Mouse (Mus musculus) midbrain, embryonic 15.5 days (tissue): ENCODE measurements around the gene Hemgn. TPM values are rescaled to one million over a fixed set of nuclear protein-coding genes. Genes with fewer than 3 reads are reported as not detected.

Source experiments
- ATAC-seq: fragments of 200-750 bp; cut with Nextera tagmentation; replicated peaks from 2 replicates; pipeline ENCODE4 v1.8.0; 2017; ENCODE audit warnings: moderate TSS enrichment
- H3K27ac ChIP-seq: fragments of 300-500 bp; sonication (generic); 2 replicates; pipeline ENCODE4 v1.5.1; 2015; ENCODE audit warnings: mild to moderate bottlenecking, inconsistent platforms
- H3K27me3 ChIP-seq: fragments of 300-500 bp; sonication (generic); replicated peaks from 2 replicates; pipeline ENCODE4 v1.6.1; 2015; ENCODE audit warnings: inconsistent platforms
- H3K36me3 ChIP-seq: fragments of 300-500 bp; sonication (generic); replicated peaks from 2 replicates; pipeline ENCODE4 v1.6.1; 2015; ENCODE audit warnings: inconsistent platforms
- H3K4me1 ChIP-seq: fragments of 300-500 bp; sonication (generic); 2 replicates; pipeline ENCODE4 v1.6.1; 2015; ENCODE audit warnings: inconsistent platforms
- H3K4me2 ChIP-seq: fragments of 300-500 bp; sonication (generic); 2 replicates; pipeline ENCODE4 v1.6.1; 2015; ENCODE audit warnings: inconsistent platforms, mild to moderate bottlenecking, moderate library complexity
- H3K4me3 ChIP-seq: fragments of 300-500 bp; sonication (generic); 2 replicates; pipeline ENCODE4 v1.5.1; 2015; ENCODE audit warnings: mild to moderate bottlenecking, inconsistent platforms
- H3K9ac ChIP-seq: fragments of 300-500 bp; sonication (generic); 2 replicates; pipeline ENCODE4 v1.6.1; 2015; ENCODE audit warnings: mild to moderate bottlenecking, inconsistent platforms
- H3K9me3 ChIP-seq: fragments of 300-500 bp; sonication (generic); 2 replicates; pipeline ENCODE4 v1.6.1; 2016; ENCODE audit warnings: inconsistent platforms
- WGBS: fragments of 180-500 bp; shearing (Covaris S2); methylation state at CpG from one replicate; pipeline ENCODE4 v1.1.7; 2015; ENCODE audit warnings: mixed read lengths; 5-methylcytosine and 5-hydroxymethylcytosine counted together
- polyA plus RNA-seq: library from polyadenylated mRNA; unstranded; fragments of >200 nt; fragmentation: Nextera tagmentation; extraction: Ambion mirVana; gene quantifications from 2 replicates; pipeline ENCODE4 v1.2.1, GENCODE M21; 2015

The Hemgn gene
- polyA plus RNA-seq, 1 experiment from 2014 or later = 0.14 TPM

DNA sequence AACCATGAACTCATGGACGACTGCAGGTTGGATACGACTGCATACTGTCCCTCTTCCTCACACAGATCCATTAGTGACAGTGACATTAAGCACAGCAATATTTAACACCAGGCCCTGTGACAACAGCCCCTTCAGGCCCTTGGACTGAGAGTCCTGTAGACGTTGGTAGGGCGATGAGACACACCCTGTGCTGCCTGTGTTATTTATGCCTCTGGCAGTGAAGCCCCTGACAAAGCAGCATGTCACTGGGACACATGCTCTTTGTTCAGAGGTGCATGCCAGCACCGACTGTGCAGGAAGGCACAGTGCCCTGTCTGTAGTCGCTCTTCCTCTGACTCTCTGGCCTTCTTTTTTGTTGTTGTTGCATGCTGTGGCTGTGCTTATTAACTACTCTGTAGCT is 35.6 kb upstream of the Hemgn start:
- Histone ChIP-seq H3K4me3 (no peak overlapping the region), H3K27ac (no peak overlapping the region), H3K4me2 (no peak overlapping the region), H3K36me3 (no peaks in the 10 kb centered on the region), H3K4me1 (peaks cover 24% of the 10 kb centered on the region), H3K9me3 (no peaks in the 10 kb centered on the region), H3K9ac (no peak overlapping the region), H3K27me3 (no peaks in the 10 kb centered on the region)
- WGBS = 49% methylated on average over 6 of the region's 6 CpGs
- no peak for ATAC-seq

DNA sequence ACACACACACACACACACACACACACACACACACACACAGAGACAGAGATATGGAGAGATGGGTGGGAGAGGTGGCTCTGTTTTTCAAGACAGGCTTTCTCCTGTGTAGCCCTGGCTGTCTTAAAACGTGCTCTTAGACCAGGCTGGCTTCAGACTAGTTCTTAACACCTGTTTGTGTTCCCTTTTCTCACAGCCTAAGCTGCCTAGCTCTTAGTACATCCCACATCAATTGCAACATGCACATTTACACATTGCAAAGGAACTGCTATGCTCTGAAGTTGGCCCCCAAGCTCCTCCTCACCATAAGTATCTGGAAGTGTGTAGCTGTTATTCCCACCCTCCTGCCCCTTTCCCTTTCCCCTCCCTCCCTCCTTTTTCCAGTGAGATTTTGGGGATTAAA is 34.2 kb upstream of the Hemgn start:
- no peak overlapping the region for H3K4me3 ChIP-seq
- H3K27me3 ChIP-seq = no peaks in the 10 kb centered on the region
- no peak for ATAC-seq
- H3K9me3 ChIP-seq = no peaks in the 10 kb centered on the region
- no peak overlapping the region for H3K4me2 ChIP-seq
- WGBS = 55% methylated on average over 1 of the region's 1 CpGs
- peaks cover 10% of the 10 kb centered on the region for H3K4me1 ChIP-seq
- no peak overlapping the region for H3K9ac ChIP-seq
- no peaks in the 10 kb centered on the region for H3K36me3 ChIP-seq
- no peak overlapping the region for H3K27ac ChIP-seq

DNA sequence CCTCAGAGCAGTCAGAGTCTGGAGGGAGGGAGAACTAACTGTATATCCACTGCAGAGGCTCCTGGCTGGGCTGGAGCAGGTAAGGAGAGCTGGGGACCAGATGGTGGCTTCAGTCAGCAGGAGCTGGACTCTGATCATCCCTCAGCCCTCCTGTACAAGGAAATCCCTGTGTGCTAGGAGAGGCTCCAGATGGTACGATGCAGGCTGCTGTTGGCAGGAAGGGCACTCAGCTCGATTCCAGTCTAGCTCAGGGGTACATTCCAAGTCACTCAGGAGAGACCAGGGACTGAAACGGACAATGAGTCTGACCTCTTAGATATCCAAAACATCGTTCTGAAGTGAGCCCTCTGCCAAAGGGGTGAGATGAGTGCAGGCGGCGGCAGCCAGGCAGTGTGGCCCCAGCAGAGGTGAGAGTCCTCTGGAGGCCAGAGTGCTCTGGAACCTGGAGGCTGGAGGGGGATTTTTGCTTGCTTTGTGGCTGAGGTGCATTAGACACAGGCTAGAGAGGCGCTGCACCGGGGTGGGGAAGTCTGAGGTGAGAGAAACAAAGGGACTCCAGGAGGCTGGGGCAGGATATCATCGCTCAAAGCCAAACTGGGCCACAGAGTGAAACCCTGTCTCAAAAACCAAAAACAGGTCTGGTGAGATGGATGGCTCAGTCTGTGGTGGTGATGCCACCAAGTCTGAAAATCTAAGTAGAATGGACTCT is 32.1 kb upstream of the Hemgn start:
- H3K9me3 ChIP-seq = no peaks in the 10 kb centered on the region
- WGBS = 43% methylated on average over 9 of the region's 9 CpGs
- no peak overlapping the region for H3K27ac ChIP-seq
- H3K4me1 ChIP-seq = peaks cover 5% of the 10 kb centered on the region
- H3K4me2 ChIP-seq = no peak overlapping the region
- H3K36me3 ChIP-seq = no peaks in the 10 kb centered on the region
- ATAC-seq = no peak
- no peak overlapping the region for H3K9ac ChIP-seq
- no peaks in the 10 kb centered on the region for H3K27me3 ChIP-seq
- no peak overlapping the region for H3K4me3 ChIP-seq

DNA sequence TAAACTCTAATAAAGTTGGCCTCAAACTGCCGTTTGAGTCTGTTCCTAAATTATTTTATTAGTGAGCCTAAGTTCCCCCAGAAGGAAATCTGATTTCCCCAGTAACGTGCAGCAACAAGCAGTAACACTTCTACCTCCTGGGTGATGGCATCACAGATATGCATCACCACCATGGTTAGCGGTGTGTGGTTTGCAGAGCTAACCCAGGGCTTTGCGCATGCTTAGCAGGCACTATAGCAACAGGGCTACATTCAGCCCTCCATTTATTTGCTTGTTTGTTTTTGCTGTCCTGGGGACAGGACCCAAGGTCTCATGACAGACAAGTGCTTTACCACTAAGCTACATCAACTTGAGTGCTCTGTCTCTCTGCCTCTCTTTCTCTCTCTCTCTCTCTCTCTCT is 29.2 kb upstream of the Hemgn start:
- H3K9ac ChIP-seq = no peak overlapping the region
- H3K9me3 ChIP-seq = no peaks in the 10 kb centered on the region
- no peak overlapping the region for H3K4me3 ChIP-seq
- H3K36me3 ChIP-seq = no peaks in the 10 kb centered on the region
- WGBS = 71% methylated on average over 4 of the region's 4 CpGs
- H3K4me1 ChIP-seq = no peaks in the 10 kb centered on the region
- ATAC-seq = no peak
- H3K27me3 ChIP-seq = no peaks in the 10 kb centered on the region
- no peak overlapping the region for H3K4me2 ChIP-seq
- no peak overlapping the region for H3K27ac ChIP-seq

DNA sequence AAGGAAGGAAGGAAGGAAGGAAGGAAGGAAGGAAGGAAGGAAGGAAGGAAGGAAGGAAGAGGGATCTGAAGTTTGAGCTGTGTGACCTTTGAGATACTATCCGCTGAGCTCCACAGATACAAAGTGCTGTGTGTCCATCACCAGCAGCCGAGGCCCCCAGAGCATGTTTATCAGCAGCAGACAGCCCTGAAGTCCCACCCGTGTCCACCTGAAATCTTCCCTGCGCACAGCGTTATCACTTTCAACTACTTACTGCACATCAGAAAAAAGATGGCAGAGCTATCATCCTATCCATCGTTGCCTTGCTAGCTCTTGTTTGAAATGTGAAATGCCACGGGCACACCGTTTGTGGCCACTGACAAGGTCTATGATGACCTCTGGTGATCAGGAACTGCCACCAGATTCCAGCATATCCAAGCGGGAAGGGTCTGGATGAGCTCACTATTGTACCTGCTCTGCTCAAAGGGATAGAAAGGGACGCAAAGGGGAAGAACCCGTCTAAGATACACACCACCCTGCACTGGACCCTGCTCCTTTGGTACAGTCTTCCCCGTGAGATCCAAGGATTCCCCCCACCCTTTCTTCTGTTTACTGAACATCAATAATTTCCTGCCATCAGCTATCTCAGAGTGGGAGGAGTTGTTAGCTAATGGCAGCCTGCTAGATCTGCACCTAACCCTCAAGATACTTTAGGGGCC is 19.2 kb upstream of the Hemgn start:
- ATAC-seq = no peak
- no peak overlapping the region for H3K27ac ChIP-seq

DNA sequence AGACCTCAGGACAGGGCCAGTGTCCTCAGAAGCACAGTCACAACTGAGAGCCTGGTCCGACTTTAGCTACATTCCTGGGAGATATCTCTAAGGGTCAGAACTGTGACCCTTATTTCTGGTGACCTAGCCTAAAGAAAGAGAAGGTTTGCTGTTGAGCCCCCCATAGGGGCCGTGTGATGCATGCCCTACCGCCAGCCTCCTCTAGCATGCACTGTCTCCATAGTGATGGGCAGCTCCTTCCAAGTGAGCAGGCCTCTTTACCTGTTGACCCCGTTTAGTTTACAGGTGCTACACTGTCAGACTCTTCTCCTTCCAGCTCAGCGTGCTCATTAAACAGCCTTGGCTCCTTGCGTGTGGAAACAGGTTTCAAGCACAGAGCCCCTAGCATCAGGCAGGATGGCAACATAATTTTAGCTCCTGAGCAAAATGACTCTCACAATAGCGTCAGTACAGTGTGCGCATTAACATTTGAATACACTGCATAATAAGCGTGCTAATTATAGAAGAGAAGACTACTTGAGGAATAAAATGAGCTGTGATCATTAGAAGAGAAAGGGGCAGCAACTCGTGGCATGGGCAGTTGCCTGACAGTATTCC is 15.7 kb upstream of the Hemgn start:
- no peaks in the 10 kb centered on the region for H3K36me3 ChIP-seq
- H3K27ac ChIP-seq = no peak overlapping the region; the same call in 1 of the 2 replicates
- 40% methylated on average over 10 of the region's 10 CpGs for WGBS
- H3K9ac ChIP-seq = no peak overlapping the region
- H3K4me1 ChIP-seq = peaks cover 5% of the 10 kb centered on the region
- H3K4me2 ChIP-seq = no peak overlapping the region
- H3K4me3 ChIP-seq = no peak overlapping the region
- no peaks in the 10 kb centered on the region for H3K27me3 ChIP-seq
- H3K9me3 ChIP-seq = no peaks in the 10 kb centered on the region
- no peak for ATAC-seq

More for the DNA sequence above, 19.2 kb upstream of the Hemgn start:
- WGBS = 93% methylated on average over 12 of the region's 12 CpGs
- peaks cover 5% of the 10 kb centered on the region for H3K4me1 ChIP-seq
- H3K36me3 ChIP-seq = no peaks in the 10 kb centered on the region
- no peak overlapping the region for H3K9ac ChIP-seq
- H3K4me2 ChIP-seq = no peak overlapping the region
- H3K27me3 ChIP-seq = no peaks in the 10 kb centered on the region
- no peak overlapping the region for H3K4me3 ChIP-seq
- H3K9me3 ChIP-seq = no peaks in the 10 kb centered on the region

DNA sequence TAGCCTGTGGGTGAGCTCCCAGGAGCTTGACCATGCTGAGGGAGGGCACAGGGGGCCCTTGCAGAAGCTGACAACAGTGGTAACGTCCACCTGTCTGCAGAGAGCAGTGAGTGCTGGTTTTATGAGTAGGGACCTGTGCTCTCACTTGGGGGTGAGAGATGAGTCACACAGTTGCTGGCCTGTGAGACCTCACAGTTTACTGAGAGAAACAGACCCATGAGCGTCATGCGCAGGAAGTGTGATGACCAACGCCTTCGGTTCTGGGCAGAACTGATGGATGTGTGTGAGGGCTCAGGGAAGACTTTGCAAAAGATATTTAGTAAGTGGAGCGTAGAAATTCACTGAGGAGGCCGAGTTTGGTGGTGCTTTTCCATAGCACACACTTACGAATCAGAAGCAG is 9.3 kb upstream of the Hemgn start:
- no peaks in the 10 kb centered on the region for H3K27me3 ChIP-seq
- no peaks in the 10 kb centered on the region for H3K4me1 ChIP-seq
- WGBS = 85% methylated on average over 8 of the region's 8 CpGs
- no peak overlapping the region for H3K4me2 ChIP-seq
- no peak overlapping the region for H3K27ac ChIP-seq
- no peak overlapping the region for H3K9ac ChIP-seq
- no peaks in the 10 kb centered on the region for H3K9me3 ChIP-seq
- ATAC-seq = no peak
- no peak overlapping the region for H3K4me3 ChIP-seq
- H3K36me3 ChIP-seq = no peaks in the 10 kb centered on the region

DNA sequence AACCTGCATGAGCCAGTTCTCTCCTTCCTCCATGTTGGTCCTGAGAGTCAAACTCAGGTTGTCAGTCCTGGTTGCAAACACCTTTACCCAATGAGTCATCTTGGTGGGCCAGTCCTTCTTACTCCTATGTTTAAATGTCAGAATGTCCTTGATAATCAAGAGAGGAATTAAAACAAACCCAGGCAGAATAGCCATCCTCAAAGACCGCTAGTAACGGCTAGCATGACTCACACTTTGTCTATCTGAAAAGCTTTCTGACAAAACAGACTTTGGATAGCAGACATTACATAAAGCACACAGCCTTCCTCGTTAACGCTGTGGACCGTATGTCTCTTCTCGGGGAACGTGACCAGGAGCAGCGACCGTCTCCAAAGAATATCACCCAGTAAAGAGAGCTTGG is 5.5 kb upstream of the Hemgn start:
- Histone ChIP-seq H3K4me1 (no peaks in the 10 kb centered on the region), H3K4me2 (no peak overlapping the region)
- 81% methylated on average over 9 of the region's 9 CpGs for WGBS

DNA sequence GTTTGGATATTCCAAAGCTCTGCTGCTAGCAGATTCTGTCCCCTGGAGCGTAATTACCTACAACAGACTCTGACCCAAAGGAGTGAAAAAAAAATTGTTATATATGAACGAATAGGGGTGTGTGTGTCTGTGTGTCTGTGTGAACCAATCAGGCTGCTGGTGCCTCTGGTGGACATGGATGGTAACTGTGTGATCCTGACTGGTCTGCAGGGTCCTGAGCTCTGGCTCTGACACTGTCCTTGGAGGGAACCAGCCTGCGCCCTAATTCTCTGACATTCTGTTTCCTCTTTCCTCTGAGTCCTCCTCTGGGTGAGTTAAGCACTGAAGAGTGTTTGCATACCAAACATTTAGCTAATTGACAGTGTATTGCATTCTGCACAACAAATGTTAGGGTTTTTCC is 4.2 kb upstream of the Hemgn start:
- 75% methylated on average over 3 of the region's 3 CpGs for WGBS
- Histone ChIP-seq H3K9ac (no peak overlapping the region), H3K9me3 (no peaks in the 10 kb centered on the region), H3K4me2 (no peak overlapping the region), H3K4me3 (no peak overlapping the region), H3K27ac (no peak overlapping the region), H3K4me1 (no peaks in the 10 kb centered on the region), H3K27me3 (no peaks in the 10 kb centered on the region), H3K36me3 (no peaks in the 10 kb centered on the region)
- ATAC-seq = no peak

More for the DNA sequence above, 5.5 kb upstream of the Hemgn start:
- Histone ChIP-seq H3K4me3 (no peak overlapping the region), H3K9me3 (no peaks in the 10 kb centered on the region), H3K9ac (no peak overlapping the region), H3K27me3 (no peaks in the 10 kb centered on the region), H3K27ac (no peak overlapping the region), H3K36me3 (no peaks in the 10 kb centered on the region)
- no peak for ATAC-seq

DNA sequence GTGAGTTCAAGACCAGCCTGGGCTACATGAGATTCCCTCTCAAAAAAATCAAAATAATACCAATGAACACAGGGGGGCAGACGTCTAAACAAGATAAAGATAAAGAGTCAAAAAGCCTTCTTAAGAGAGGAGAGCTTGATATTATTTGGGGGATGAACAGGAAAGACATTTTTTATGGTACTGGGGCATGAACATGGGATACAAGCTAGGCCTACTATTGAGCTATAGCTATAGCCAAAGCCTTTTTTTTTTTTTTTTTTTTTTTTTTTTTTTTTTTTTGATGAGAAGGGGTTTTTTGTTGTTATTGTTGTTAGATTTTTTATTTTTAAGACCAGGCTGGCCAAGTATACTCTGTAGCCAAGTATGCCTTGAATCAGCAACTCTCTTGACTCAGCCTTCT is 1.2 kb downstream of the Hemgn start:
- H3K27ac ChIP-seq = no peak overlapping the region
- no peak overlapping the region for H3K9ac ChIP-seq
- no peaks in the 10 kb centered on the region for H3K9me3 ChIP-seq
- no peaks in the 10 kb centered on the region for H3K4me1 ChIP-seq
- 71% methylated on average over 1 of the region's 1 CpGs for WGBS
- no peaks in the 10 kb centered on the region for H3K27me3 ChIP-seq
- no peaks in the 10 kb centered on the region for H3K36me3 ChIP-seq
- H3K4me3 ChIP-seq = no peak overlapping the region
- ATAC-seq = no peak
- H3K4me2 ChIP-seq = no peak overlapping the region

DNA sequence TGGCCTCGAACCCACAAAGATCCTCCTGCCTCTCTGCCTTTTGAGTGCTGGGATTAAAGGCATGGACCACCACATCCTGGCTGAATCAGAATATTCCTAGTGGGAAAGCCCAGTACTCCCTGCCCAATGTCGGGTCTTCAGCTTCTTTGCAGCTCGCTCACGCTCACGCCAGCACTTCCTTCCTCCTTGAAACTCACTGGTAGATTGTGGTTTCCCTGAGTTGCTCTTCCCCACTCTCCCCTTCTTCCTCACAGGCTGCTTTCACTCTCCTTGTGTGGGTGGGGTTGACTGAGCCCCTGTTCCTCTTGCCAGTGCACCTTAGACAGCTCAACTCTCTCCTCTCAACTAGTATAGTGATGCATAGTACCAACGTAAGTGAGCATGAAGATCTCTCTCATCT is 1.8 kb downstream of the Hemgn start:
- Histone ChIP-seq H3K9ac (no peak overlapping the region), H3K4me1 (no peaks in the 10 kb centered on the region), H3K36me3 (no peaks in the 10 kb centered on the region), H3K9me3 (no peaks in the 10 kb centered on the region), H3K4me3 (no peak overlapping the region), H3K27ac (no peak overlapping the region), H3K4me2 (no peak overlapping the region), H3K27me3 (no peaks in the 10 kb centered on the region)
- no peak for ATAC-seq
- 88% methylated on average over 6 of the region's 6 CpGs for WGBS

DNA sequence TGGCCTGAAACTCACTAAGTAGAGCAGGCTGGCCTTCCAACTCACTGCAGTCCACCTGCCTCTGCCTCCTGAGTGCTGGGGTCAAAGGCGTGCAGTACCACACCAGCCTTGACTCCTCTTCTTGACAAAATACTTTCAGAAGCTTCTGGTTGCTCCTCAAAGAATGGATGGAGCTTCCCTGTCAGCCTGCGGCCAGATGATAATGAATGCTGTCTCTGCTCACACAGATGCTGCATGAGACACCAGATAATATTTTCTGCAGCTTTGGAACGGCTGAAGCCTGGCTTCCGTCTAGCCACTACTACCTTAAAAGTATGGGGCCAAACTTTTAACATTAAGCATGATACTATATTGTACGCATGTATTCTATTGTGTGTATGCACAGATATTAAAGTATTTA is 2.6 kb downstream of the Hemgn start:
- H3K27ac ChIP-seq = no peak overlapping the region
- no peaks in the 10 kb centered on the region for H3K36me3 ChIP-seq
- WGBS = 92% methylated on average over 5 of the region's 5 CpGs
- H3K4me2 ChIP-seq = no peak overlapping the region
- no peak overlapping the region for H3K4me3 ChIP-seq
- H3K9me3 ChIP-seq = no peaks in the 10 kb centered on the region
- H3K9ac ChIP-seq = no peak overlapping the region
- no peaks in the 10 kb centered on the region for H3K27me3 ChIP-seq
- ATAC-seq = no peak
- no peaks in the 10 kb centered on the region for H3K4me1 ChIP-seq
